Mouse (Mus musculus): ENCODE results near the gene Olfr642.

Gene Olfr642

DNA sequence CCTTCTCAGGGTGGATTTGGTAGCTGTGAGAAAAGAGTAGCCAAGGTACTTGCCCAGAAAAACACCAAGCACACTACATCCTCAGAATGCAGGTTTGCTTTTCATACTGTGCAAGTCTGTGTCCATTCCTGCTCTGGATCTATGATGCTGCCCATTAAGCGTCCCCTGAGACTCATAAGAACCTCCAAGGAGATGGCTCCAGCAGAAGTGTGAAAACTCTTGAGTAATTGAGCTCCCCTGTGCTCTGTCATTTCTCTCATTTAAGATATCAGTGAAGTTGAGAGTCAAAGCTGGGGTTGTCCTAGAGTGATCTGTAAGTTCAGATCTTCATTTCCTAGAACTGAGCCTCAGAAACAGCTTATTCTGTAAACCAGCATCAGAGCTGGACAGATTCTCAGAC lies at the start of gene Olfr642:
Gene Olfr642, minus strand, starts transcription at position 101 of the 400 bp plus-strand sequence.
- DNase-seq: no peak

DNA sequence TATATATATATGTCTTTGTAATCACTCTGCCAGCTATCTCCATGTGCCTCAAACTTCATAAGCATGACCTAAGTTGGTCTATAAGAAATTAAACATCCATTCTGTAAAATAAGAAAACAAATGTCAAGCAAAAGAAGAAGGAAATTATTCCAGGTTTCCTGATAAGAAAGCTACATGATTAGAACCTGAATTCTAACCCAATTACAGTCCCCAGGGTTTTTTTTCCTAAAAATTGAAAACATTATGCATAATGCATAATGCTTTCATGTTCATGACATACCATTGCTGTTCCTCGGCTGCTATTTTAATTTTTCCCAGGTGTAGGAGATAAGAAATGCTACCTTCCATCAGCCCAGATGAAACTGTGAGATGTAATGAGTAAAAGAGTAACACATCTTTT lies 32.9 kb upstream of the Olfr642 start, which contains the start of gene Olfr645:
Gene Olfr645, minus strand, starts transcription at position 101 of the 400 bp plus-strand sequence.
- no peak for DNase-seq

DNA sequence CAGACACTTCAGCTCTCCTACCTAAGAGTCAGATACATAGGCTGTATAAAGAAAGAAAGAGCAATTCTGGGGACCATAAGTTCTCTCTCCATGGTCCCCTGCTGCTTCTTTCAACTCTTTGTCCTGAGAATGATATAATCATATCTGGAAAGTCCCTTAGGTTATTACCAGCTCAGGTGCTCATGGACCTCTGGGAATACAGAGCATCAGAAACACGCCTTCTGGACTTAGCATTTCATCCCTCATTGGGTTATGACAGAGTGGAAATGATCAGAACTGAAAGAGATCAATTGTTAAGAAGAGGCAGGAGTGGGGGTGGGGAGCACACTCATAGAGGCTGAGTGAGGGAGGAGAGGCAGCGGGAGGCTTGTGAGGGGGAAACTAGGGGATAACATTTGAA lies 19.3 kb upstream of the Olfr642 start, which contains the start of gene Olfr644:
Gene Olfr644, minus strand, starts transcription at position 101 of the 400 bp plus-strand sequence.
- no peak for DNase-seq

DNA sequence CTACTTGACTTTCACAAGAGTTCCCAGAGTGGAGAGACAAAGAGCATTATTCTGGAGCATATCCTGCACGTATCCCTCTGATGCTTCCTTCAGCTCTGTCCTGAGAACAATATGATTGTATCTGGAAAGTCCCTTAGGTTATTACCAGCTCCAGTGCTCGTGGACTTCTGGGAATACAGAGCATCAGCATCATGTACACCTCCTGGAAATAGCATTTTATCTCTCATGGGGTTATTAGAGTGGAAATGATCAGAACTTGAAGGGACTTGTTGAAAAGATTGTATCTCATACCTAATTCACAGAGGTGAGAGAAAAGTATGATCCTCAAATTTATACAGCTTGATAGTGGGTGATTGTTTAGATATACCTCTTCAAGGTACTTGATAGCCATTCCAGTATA lies 8.9 kb upstream of the Olfr642 start, which contains the start of gene 4930516K23Rik:
Gene 4930516K23Rik, minus strand, starts transcription at position 101 of the 400 bp plus-strand sequence.
- no peak for DNase-seq

DNA sequence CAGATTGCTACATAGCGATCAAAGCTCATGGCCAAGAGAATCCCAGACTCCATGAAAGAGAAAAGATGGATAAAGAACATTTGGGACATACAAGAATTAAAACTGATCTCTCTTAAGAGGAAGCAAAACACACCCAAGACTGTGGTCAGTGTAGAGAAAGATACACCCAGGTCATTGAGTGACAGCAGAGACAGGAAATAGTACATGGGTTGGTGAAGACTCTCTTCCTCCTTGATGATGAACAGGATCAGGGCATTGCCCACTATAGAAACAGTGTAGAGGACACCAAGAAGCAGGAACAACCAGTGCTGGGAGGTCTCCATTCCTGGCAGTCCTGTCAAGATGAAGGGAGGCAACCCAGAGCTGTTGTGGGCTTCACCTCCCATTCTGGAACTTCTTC lies 6.7 kb upstream of the Olfr642 start:
- DNase-seq: no peak

DNA sequence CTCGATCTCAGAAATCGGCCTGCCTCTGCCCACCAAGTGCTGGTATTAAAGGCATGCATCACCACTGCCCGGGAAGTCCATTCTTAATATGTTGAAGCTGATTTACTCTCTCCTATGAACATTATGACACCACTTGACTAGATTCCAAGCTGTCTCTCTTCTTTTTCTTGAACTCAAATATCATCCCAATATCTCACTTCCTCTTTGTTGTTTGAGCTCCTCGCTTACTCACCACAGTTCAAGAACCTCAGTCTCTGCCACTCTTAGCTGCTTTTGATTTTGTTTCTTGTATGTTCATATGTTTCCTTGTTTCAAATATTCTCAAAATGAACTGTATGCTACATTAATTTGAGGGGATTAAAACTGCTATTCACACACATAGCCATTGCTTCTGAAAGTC lies 1.7 kb downstream of the Olfr642 start:
- no peak for DNase-seq

DNA sequence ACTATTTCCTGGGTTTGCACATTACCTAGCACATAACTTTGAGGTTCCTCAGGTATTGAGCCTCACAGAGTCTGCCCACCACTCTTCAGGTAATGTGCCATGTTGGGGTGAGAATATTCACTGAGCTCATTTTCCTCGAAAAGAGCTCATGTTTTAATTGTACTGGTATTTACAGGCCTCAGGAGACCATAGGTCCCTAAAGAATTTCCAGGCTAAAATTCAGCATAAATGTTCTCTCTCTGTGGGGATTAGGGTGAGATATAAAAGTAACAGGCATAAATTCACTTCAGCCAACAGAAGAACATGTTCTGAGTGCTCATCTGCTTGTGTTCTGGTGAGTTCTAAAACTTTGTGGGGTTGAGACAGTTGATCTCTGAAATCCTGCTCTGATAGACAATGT lies 17.3 kb downstream of the Olfr642 start, which contains the start of gene Olfr641:
Gene Olfr641, plus strand, starts transcription at position 301 of the 400 bp plus-strand sequence.
- no peak for DNase-seq

DNA sequence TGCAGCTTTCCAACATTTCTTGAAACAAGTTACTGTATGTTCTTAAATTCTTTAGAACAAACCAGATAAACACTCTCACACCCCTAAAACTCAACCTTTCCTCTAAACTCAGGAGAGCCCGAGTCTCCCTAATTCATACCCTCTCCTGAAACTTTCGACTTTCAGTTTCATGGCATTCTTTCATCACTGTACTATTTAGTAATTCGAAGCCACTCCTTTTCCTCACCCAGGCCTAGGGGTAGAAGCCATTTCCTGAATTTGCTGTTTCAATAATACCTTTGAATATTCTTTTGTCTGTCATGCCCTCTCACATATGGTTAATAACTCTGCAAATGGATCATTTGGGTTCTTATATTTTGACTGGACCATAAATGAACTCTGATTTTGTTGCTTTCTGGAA lies 25.5 kb downstream of the Olfr642 start:
- DNase-seq: no peak

DNA sequence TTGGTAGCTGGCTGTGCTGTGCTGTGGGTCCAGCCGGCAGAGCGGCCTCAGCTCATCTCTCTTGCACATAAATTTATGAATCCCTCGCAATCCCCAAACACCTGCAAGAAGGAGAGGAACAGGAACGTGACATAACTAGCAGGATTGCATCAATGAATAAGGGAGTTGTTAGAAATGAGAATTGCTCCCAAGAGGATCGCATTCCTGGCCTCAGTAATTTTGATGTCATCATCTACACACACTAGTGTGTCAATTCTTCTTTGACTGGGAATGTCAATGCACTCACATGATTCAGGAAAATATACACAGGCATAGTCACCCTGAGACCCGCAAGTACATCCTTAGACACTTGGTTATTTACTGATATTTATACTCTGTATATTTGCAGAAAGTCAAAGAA lies 27.0 kb downstream of the Olfr642 start, which contains the start of gene Olfr640:
Gene Olfr640, minus strand, starts transcription at position 101 of the 400 bp plus-strand sequence.
- no peak for DNase-seq

DNA sequence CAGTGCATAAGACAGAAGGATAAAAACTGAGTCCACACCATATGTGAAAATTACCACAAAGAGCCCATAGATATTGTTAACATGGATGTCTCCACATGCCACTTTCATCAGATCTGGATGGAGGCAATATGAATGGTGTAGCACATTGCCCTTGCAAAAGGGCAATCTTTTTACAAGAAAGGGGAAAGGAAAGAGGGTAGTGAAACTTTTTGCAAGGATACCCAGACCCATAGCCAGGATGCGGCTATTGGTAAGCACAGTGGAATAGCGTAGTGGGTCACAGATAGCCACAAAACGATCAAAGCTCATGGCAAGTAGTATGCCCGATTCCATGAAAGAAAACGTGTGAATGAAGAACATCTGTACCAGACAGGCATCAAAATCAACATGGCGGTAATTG lies 30.8 kb downstream of the Olfr642 start:
- no peak for DNase-seq

DNA sequence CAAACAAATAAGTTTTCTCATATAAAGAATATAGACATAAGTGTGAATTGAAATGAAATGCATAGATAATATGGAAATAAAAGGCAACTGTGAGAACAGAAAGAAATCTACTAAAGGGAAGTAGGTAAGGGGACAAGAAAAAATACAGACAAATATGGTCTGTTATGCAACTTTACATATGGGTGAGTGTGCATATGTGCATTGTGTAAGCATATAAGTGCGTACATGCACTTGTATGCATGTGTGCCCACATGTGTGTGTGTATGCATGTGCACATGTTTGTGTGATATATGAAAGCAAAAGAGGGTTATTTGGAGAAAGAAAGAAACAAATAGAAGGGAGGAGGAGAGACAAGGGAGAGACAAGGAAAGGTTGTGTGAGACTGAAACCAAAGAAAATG lies 33.5 kb downstream of the Olfr642 start:
- DNase-seq: no peak

DNA sequence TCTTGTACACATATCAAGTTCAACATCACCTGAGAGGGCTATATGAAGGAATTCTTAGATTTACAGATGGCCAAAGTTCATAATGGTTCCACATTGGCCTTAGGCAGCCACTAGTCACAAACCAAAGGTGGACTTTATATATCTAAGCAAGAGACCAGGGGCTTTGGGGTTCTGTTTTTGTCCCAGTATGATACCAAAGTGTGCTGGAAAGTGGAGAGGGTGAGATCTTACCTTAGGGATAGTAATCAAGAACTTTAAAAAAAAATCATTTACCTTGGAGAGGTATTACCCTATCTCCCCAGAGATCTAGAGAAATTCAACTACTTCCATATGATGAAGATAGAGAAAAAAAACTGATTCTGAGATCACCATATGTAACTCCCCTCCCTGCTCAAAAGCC lies 35.3 kb downstream of the Olfr642 start, which contains the start of gene Olfr639:
Gene Olfr639, minus strand, starts transcription at position 101 of the 400 bp plus-strand sequence.
- no peak for DNase-seq

DNA sequence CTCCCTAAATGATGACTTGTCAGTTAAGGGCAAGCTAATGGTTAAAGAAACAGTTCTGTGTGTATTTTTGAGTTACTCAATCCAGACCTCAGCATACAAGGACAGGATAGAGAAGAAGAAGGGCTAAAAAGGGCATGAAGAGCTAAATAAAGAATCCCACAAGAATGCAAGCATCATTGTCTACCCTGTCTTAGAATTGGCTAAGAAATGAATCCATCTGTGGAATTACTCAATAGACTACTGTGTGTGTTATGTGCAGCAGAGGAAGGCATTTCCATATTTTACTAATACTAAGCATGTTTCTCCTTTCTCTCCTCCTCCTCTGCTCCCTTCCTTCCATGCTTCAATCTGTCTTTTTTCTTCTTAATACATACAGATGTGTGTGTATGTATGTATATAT lies 53.3 kb downstream of the Olfr642 start:
- no peak for DNase-seq

DNA sequence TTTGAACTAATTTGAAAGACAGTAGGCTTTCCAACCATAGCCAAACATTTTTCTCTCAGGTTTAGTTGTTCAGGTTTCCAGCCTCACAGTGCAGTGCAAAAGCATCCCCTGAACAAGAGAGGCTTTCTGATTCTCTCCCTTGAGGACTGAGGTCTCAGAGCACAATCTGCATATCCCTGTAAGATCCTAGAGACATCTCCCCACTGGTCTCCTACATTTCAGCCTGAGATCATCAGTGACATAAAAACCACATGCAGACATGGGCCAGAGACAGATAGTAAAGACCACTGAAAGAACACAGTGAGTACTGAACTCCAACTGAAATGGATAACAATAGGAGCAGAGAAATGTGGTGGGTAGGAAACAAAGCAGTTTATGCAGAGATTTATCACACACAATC lies 54.0 kb downstream of the Olfr642 start, which contains the start of gene Olfr638:
Gene Olfr638, plus strand, starts transcription at position 301 of the 400 bp plus-strand sequence.
- DNase-seq: no peak
